Mouse (Mus musculus): Measurements from ENCODE around the gene Vmn2r57. TPM values are rescaled to one million over a fixed set of nuclear protein-coding genes. Genes with fewer than 3 reads are reported as not detected.

The Vmn2r57 gene
- 0.16 and 0.20 TPM in 2 replicates for polyA plus RNA-seq (2012; rRNA removed)

GRCm38 (mm10) chr7:41448596-41448995, at the start of gene Vmn2r57:
Gene Vmn2r57, minus strand, starts transcription at chr7:41448696.

DNA sequence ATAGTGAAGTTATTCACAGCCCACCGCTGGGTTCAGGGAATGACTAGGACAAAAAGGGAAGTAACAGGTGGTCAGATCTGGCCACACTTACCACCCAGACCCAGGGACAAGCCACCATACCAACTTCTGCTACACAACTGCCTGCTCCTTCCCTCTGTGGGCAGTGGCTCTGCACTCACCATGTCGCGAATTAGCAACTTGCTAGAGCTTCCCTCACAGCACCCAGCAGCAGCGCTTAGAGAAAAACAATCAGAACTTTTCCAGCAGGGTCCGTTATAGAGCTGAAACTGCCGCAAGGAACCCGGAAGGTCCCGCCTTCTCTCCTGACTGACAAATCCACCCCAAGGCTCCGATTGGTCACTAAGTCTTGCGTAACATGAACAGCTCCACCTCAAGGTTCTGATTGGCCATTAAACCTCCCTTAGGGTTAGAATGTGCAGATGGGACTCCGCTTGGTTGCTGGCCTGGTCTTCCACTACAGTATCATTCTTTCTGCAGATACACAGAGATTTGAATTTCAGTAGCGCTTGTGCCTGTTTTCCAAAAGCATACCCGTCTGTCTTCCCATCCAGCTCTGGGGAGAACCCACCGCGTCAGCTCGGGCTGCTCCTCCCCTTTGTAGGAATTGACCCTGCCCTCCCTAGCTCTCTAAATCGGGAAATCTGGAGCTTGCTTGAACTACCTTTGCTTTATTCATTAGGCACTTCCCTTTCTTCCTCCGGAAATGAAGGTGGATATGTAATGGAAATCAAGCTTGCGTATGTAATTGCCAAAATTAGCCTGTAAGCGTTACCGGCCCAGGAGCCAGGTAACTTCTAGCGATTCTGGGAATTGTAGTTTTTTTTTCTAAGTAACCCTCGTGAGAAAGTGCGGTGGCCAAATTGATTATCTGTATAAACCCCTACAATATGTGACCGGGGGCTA, 55.2 kb downstream of the Vmn2r57 start, which contains the start of gene AI987944:
Gene AI987944, minus strand, starts transcription at position 332 of the 924 bp plus-strand sequence.

Other genes with a start within 250 kb of the Vmn2r57 start
- gene AI987944, start 55.3 kb downstream of the Vmn2r57 start, polyA plus RNA-seq (2012; rRNA removed) = 4.9 TPM in 2 replicates
- gene Gm20449, start 50.7 kb upstream of the Vmn2r57 start, polyA plus RNA-seq (2012; rRNA removed) = 0.14 and 0.15 TPM in 2 replicates
- gene AW146154, start 51.2 kb upstream of the Vmn2r57 start, polyA plus RNA-seq (2012; rRNA removed) = 5.5 and 6.2 TPM in 2 replicates
- gene Gm6871, start 125.0 kb upstream of the Vmn2r57 start, polyA plus RNA-seq (2012; rRNA removed) = not detected in 2 replicates
- gene 2610021A01Rik, start 150.5 kb upstream of the Vmn2r57 start, polyA plus RNA-seq (2012; rRNA removed) = 15.0 and 17.8 TPM in 2 replicates
- 19.9 and 21.4 TPM in 2 replicates for gene Zfp788, start 184.5 kb upstream of the Vmn2r57 start, polyA plus RNA-seq (2012; rRNA removed)